Mouse (Mus musculus) liver, embryonic 14.5 days (tissue): ENCODE measurements around the gene Mrfap1. TPM values are rescaled to one million over a fixed set of nuclear protein-coding genes. Genes with fewer than 3 reads are reported as not detected.
"Not testable (repeated sequence)": the region's sequence is repeated elsewhere in the genome, so short reads cannot be mapped to it uniquely, and the experiment has no call there.

Experiments used
- ATAC-seq: fragments of 200-750 bp; cut with Nextera tagmentation; 2 replicates; pipeline ENCODE4 v1.8.0; 2017; ENCODE audit warnings: moderate number of reproducible peaks, mild to moderate bottlenecking, moderate library complexity; ENCODE audit not compliant: insufficient read depth
- DNase-seq, 3 experiments: peaks; one replicate each; pipeline ENCODE4 v3.0.0-alpha.2; 2012 to 2013; ENCODE audit warnings: low read depth in 3 of 3, low spot score in 3 of 3
- H3K27ac ChIP-seq: fragments of 300-500 bp; sonication (generic); 2 replicates; pipeline ENCODE4 v1.5.1; 2014; ENCODE audit warnings: moderate library complexity, mild to moderate bottlenecking, control low read depth, inconsistent platforms
- H3K27me3 ChIP-seq: fragments of 300-500 bp; sonication (generic); 2 replicates; pipeline ENCODE4 v1.6.1; 2014; ENCODE audit warnings: mild to moderate bottlenecking, low read length, moderate library complexity; ENCODE audit not compliant: control insufficient read depth, insufficient read depth
- H3K36me3 ChIP-seq: fragments of 300-500 bp; sonication (generic); replicated peaks from 2 replicates; pipeline ENCODE4 v1.6.1; 2014; ENCODE audit warnings: low read depth; ENCODE audit not compliant: control insufficient read depth, insufficient read depth
- H3K4me1 ChIP-seq, 2 experiments: fragments of 200-500 bp in 1 of 2; fragments of 300-500 bp in 1 of 2; sonication (generic) in 1 of 2; replicated peaks; 2 replicates each; pipeline ENCODE4 v1.6.1; 2012 to 2014; ENCODE audit warnings: antibody characterized with exemption in 1 of 2, inconsistent platforms in 1 of 2, low read length in 1 of 2; ENCODE audit not compliant: control insufficient read depth in 2 of 2, insufficient read depth in 2 of 2
- H3K4me2 ChIP-seq: fragments of 300-500 bp; sonication (generic); 2 replicates; pipeline ENCODE4 v1.6.1; 2014; ENCODE audit warnings: low read depth, mild to moderate bottlenecking, control low read depth, moderate library complexity
- H3K4me3 ChIP-seq, 2 experiments: fragments of 200-500 bp in 1 of 2; fragments of 300-500 bp in 1 of 2; sonication (generic) in 1 of 2; 2 replicates each; pipeline ENCODE4 v1.5.1; 2012 to 2014; ENCODE audit warnings: low read depth in 2 of 2, low read length in 2 of 2, mild to moderate bottlenecking in 2 of 2, control low read depth in 1 of 2, inconsistent platforms in 1 of 2, moderate library complexity in 1 of 2; ENCODE audit not compliant: insufficient read depth in 1 of 2
- H3K9ac ChIP-seq: fragments of 300-500 bp; sonication (generic); replicated peaks from 2 replicates; pipeline ENCODE4 v1.6.1; 2014; ENCODE audit warnings: mild to moderate bottlenecking, control low read depth, moderate library complexity
- H3K9me3 ChIP-seq: fragments of 300-500 bp; sonication (generic); 2 replicates; pipeline ENCODE4 v1.6.1; 2016; ENCODE audit warnings: low read length, mixed read lengths; ENCODE audit not compliant: control insufficient read depth
- CTCF ChIP-seq: IDR thresholded peaks from 2 replicates; pipeline ENCODE4 v1.5.1; 2016; ENCODE audit warnings: antibody characterized with exemption, low read depth, control low read depth
- EP300 ChIP-seq: IDR thresholded peaks from 2 replicates; pipeline ENCODE4 v1.6.1; 2016; ENCODE audit warnings: antibody characterized with exemption, low read depth
- WGBS: fragments of 180-500 bp; shearing (Covaris S2); extraction: QIAGEN DNeasy Blood & Tissue Kit; methylation state at CpG from one replicate; pipeline ENCODE4 v1.1.7; 2014; ENCODE audit not compliant: insufficient replicate concordance; 5-methylcytosine and 5-hydroxymethylcytosine counted together
- polyA plus RNA-seq, 2 experiments: library from polyadenylated mRNA; depleted of rRNA in 1 of 2; stranded (reverse) in 1 of 2; unstranded in 1 of 2; fragments of >200 nt; fragmentation: Nextera tagmentation in 1 of 2; extraction: Ambion mirVana in 1 of 2; gene quantifications; 2 replicates each; pipeline versions ENCODE4 v1.2.1 to v1.2.3; 2012 to 2014

Mrfap1 gene
- polyA plus RNA-seq, 2 experiments = 68.4 to 156 TPM

DNA sequence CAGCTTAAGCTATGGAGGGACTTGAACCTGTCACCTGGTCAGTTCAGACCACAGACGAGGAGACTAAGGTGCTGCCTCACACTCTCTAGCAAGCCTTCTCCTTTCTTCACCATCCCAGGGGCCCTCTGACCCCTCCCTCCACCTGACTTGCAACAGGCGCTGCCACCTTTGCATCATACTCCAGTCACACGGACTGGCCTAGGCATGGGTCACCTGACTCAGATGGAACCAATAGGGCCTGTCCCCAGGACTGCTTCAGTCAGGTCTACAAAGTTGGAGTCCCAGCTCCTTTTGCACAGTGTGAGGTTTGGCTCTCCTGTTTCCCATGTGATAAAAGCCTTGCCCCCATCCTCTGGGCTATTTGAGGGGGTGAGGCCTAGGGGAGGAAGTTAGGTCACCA is 14.1 kb upstream of the Mrfap1 start:
- H3K4me1 ChIP-seq = no peaks in the 10 kb centered on the region
- H3K4me3 ChIP-seq = no peak overlapping the region
- H3K4me2 ChIP-seq = no peak overlapping the region
- no peak overlapping the region for H3K9ac ChIP-seq
- no peaks in the 10 kb centered on the region for H3K9me3 ChIP-seq
- TF ChIP-seq EP300 = no peak
- TF ChIP-seq CTCF = no peak
- H3K27ac ChIP-seq = no peak overlapping the region
- H3K27me3 ChIP-seq = no peaks in the 10 kb centered on the region
- 65% methylated on average over 3 of the region's 3 CpGs for WGBS
- ATAC-seq = peak; percentile 16; the same call in 1 of the 2 replicates
- no peak for DNase-seq
- no peaks in the 10 kb centered on the region for H3K36me3 ChIP-seq

DNA sequence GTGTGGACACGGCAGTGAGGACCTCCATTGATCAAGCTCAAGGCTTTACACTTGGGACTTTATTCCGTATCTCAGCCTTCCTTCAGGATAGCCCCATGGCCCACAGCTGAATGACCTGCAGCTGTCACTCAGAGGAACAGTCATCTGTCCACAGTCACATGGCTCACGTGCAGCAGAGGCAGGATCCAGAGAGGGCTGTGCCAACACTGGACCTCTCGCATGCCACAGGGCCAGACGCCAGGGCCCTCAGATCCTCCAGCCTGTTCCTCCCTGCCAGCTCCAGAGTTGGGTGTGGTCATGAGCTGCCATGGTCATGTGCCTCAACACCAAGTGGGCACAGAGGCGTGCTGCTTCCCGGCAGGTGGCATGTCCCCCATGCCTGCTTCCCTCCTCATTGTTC is 12.6 kb upstream of the Mrfap1 start:
- 69% methylated on average over 7 of the region's 7 CpGs for WGBS
- TF ChIP-seq EP300 (no peak), CTCF (no peak)
- H3K4me1 ChIP-seq = no peaks in the 10 kb centered on the region

DNA sequence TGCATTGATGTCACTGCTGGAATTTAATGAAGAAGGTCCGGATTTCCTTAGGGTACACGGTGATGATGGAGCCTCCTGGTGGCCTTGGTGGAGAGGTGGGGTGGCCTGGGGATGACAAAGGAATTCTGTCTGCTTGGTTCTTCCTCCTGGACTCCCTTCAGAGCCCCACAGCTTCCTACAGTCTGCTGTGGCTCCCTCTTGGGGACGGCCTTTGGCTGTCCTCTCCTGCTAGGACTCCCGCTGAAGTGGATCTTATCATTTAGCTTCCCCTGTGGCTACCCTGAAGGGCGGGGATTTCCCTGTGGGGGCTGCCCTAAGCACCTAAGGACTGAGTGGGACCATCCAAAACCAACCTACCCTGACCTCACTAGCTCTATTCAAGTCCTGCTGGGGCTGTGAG is 10.5 kb upstream of the Mrfap1 start:
- no peak for ATAC-seq
- H3K4me1 ChIP-seq = no peaks in the 10 kb centered on the region
- 12% methylated on average over 5 of the region's 5 CpGs for WGBS
- H3K4me2 ChIP-seq = no peak overlapping the region
- no peak overlapping the region for H3K9ac ChIP-seq
- TF ChIP-seq EP300 (no peak), CTCF (no peak)
- H3K27ac ChIP-seq = no peak overlapping the region
- DNase-seq = no peak
- no peaks in the 10 kb centered on the region for H3K9me3 ChIP-seq
- no peaks in the 10 kb centered on the region for H3K36me3 ChIP-seq
- no peak overlapping the region for H3K4me3 ChIP-seq
- no peaks in the 10 kb centered on the region for H3K27me3 ChIP-seq

More for the DNA sequence above, 12.6 kb upstream of the Mrfap1 start:
- Histone ChIP-seq H3K4me2 (no peak overlapping the region), H3K27ac (no peak overlapping the region), H3K36me3 (no peaks in the 10 kb centered on the region), H3K4me3 (no peak overlapping the region), H3K9me3 (no peaks in the 10 kb centered on the region), H3K9ac (no peak overlapping the region), H3K27me3 (no peaks in the 10 kb centered on the region)
- no peak for ATAC-seq
- DNase-seq = no peak

DNA sequence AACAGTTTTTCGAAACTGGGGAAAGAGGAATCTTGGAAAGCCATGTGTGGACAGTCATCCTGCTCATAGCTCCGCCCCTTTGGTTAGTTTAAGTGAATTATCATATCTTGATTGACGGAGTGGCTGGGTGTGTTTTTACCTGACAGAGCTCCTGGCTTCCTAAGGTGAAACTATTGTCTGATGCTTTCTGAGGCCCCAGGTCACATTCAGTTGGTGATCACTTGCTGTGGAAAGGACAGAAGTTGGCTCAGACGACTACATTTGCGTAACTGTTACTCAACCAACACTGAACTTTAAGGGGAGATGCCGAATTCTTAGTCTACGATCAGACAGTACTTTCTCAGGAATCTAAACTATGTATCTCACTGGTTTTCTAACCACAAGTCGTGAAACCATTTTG is 719 bp upstream of the Mrfap1 start:
- H3K4me3 ChIP-seq = peak overlapping the region; percentile 53 to 89; a peak in 2 of 4 replicates
- peak in 1 of 3 experiments; percentile 22 for DNase-seq
- H3K4me1 ChIP-seq = peaks cover 7 to 17% of the 10 kb centered on the region in 2 experiments
- peak overlapping the region; percentile 41 for H3K9ac ChIP-seq
- TF ChIP-seq CTCF (no peak), EP300 (no peak)
- no peak overlapping the region for H3K27ac ChIP-seq
- ATAC-seq = no peak
- peaks cover 3% of the 10 kb centered on the region for H3K27me3 ChIP-seq
- H3K36me3 ChIP-seq = peaks cover 8% of the 10 kb centered on the region
- WGBS = 55% methylated on average over 8 of the region's 8 CpGs
- H3K4me2 ChIP-seq = peak overlapping the region; percentile 78
- H3K9me3 ChIP-seq = no peaks in the 10 kb centered on the region

DNA sequence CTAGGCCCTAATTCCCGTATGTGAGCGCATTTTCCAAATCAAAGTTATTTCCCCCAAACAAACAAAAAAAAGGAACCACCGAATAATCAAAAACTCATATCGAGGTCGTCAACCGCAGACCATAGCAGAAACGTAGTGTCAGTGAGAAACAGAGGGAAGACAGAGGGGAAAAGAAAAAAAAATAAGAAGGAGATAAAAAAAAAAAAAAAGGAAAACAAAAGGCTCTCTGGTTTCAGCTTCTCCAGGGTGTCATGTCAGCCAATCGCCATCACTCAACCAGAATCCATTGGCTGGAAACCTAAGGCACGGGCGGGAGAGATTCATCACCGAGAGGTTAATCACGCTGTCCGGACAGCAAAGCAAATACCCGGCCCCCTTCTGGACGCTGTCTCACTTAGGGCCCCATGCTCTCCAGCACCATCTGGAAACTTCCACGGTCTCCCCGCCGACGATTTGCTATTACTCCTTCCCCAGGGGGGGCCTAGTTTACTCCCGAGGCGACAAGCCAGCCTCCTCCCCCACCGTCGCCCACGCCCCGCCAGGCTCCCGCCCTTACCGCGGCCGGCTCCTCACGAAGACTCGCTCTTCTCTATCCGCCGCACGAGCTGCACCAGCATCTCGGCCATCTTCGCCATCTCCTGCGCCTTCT is 801 bp downstream of the Mrfap1 start:
- peaks cover 7 to 18% of the 10 kb centered on the region in 2 experiments for H3K4me1 ChIP-seq
- ATAC-seq (peak; percentile 66), DNase-seq (peak; percentile 47 to 57 (median 52))
- H3K4me2 ChIP-seq = peak overlapping the region; percentile 78
- WGBS = under 1% methylated on average over 36 of the region's 37 CpGs
- H3K36me3 ChIP-seq, H3K27me3 ChIP-seq, H3K9me3 ChIP-seq: not testable (repeated sequence)
- H3K27ac ChIP-seq = peak overlapping the region; percentile 84
- peak overlapping the region; percentile 89 to 93 for H3K4me3 ChIP-seq
- H3K9ac ChIP-seq = peak overlapping the region; percentile 83
